Mouse (Mus musculus) erythroblast, embryonic 14.5 days (primary cell): ENCODE results near the gene Chchd1. TPM values are rescaled to one million over a fixed set of nuclear protein-coding genes. Genes with fewer than 3 reads are reported as not detected.
"Not testable (repeated sequence)": the region's sequence is repeated elsewhere in the genome, so short reads cannot be mapped to it uniquely, and the experiment has no call there.

ENCODE experiments used
- H3K27me3 ChIP-seq: 2 replicates; pipeline ENCODE4 v1.6.1; 2012; ENCODE audit warnings: inconsistent platforms; ENCODE audit not compliant: control insufficient read depth
- H3K36me3 ChIP-seq: 2 replicates; pipeline ENCODE4 v1.6.1; 2012; ENCODE audit warnings: mild to moderate bottlenecking, inconsistent platforms; ENCODE audit not compliant: control insufficient read depth
- H3K4me1 ChIP-seq: 2 replicates; pipeline ENCODE4 v1.6.1; 2012; ENCODE audit warnings: inconsistent platforms; ENCODE audit not compliant: control insufficient read depth
- H3K4me3 ChIP-seq: replicated peaks from 2 replicates; pipeline ENCODE3; 2012; ENCODE audit warnings: moderate library complexity, mild to moderate bottlenecking, inconsistent platforms
- H3K9me3 ChIP-seq: 2 replicates; pipeline ENCODE4 v1.6.1; 2012; ENCODE audit warnings: low read length, inconsistent platforms, mixed read lengths; ENCODE audit not compliant: control insufficient read depth
- GATA1 ChIP-seq: IDR thresholded peaks from 2 replicates; pipeline ENCODE4 v1.6.1; 2012; ENCODE audit warnings: low read length, inconsistent platforms, mixed read lengths
- TAL1 ChIP-seq: IDR thresholded peaks from 3 replicates; pipeline ENCODE4 v1.6.1; 2012; ENCODE audit warnings: low read length, inconsistent platforms, mixed read lengths
- polyA plus RNA-seq: library from polyadenylated mRNA; stranded (reverse); fragments of >175 nt; gene quantifications from 2 replicates; pipeline ENCODE4 v1.2.3, GENCODE M21; 2012

Gene Chchd1
- polyA plus RNA-seq, 1 experiment: 0.43 TPM

GRCm38 (mm10) chr14:20695761-20696520 lies 6.9 kb upstream of the Chchd1 start:
- Histone ChIP-seq H3K9me3 (no peaks in the 10 kb centered on the region), H3K36me3 (peaks cover 73% of the 10 kb centered on the region), H3K27me3 (no peaks in the 10 kb centered on the region), H3K4me3 (peak overlapping the region; percentile 95), H3K4me1 (peaks cover 62% of the 10 kb centered on the region)
- no peak for TF ChIP-seq TAL1
- no peak for TF ChIP-seq GATA1

GRCm38 (mm10) chr14:20696986-20697385 lies 5.8 kb upstream of the Chchd1 start:
- no peaks in the 10 kb centered on the region for H3K27me3 ChIP-seq
- H3K4me1 ChIP-seq: peaks cover 72% of the 10 kb centered on the region
- peaks cover 62% of the 10 kb centered on the region for H3K36me3 ChIP-seq
- no peak for TF ChIP-seq GATA1
- no peak for TF ChIP-seq TAL1
- H3K9me3 ChIP-seq: no peaks in the 10 kb centered on the region
- peak overlapping the region; percentile 95 for H3K4me3 ChIP-seq

GRCm38 (mm10) chr14:20698515-20698914 lies 4.3 kb upstream of the Chchd1 start:
- Histone ChIP-seq H3K4me1 (peaks cover 79% of the 10 kb centered on the region), H3K4me3 (no peak overlapping the region), H3K27me3 (no peaks in the 10 kb centered on the region), H3K36me3 (peaks cover 47% of the 10 kb centered on the region), H3K9me3 (no peaks in the 10 kb centered on the region)
- TF ChIP-seq GATA1: no peak
- TF ChIP-seq TAL1: no peak

GRCm38 (mm10) chr14:20700362-20700761 lies 2.4 kb upstream of the Chchd1 start:
- H3K27me3 ChIP-seq: no peaks in the 10 kb centered on the region
- H3K4me1 ChIP-seq: peaks cover 77% of the 10 kb centered on the region
- H3K36me3 ChIP-seq: peaks cover 48% of the 10 kb centered on the region
- H3K4me3 ChIP-seq: no peak overlapping the region
- no peak for TF ChIP-seq GATA1
- no peak for TF ChIP-seq TAL1
- H3K9me3 ChIP-seq: no peaks in the 10 kb centered on the region

- TF ChIP-seq GATA1 (no peak), TAL1 (no peak)
- Histone ChIP-seq H3K4me3 (peak overlapping the region; percentile 70), H3K9me3 (no peaks in the 10 kb centered on the region), H3K4me1 (peaks cover 71% of the 10 kb centered on the region), H3K36me3 (peaks cover 46% of the 10 kb centered on the region), H3K27me3 (no peaks in the 10 kb centered on the region)
Measured at GRCm38 (mm10) chr14:20701554-20701953, 1.3 kb upstream of the Chchd1 start.

GRCm38 (mm10) chr14:20702096-20702740 lies 588 bp upstream of the Chchd1 start:
- Histone ChIP-seq H3K4me1 (peaks cover 71% of the 10 kb centered on the region), H3K27me3 (no peaks in the 10 kb centered on the region), H3K36me3 (peaks cover 45% of the 10 kb centered on the region), H3K4me3 (peak overlapping the region; percentile 70), H3K9me3 (no peaks in the 10 kb centered on the region)
- no peak for TF ChIP-seq GATA1
- no peak for TF ChIP-seq TAL1

- H3K36me3 ChIP-seq: peaks cover 36% of the 10 kb centered on the region
- H3K9me3 ChIP-seq, H3K27me3 ChIP-seq: not testable (repeated sequence)
- peak overlapping the region; percentile 70 for H3K4me3 ChIP-seq
- peaks cover 70% of the 10 kb centered on the region for H3K4me1 ChIP-seq
Measured at GRCm38 (mm10) chr14:20703461-20703860, 655 bp downstream of the Chchd1 start.

- Histone ChIP-seq H3K36me3 (peaks cover 43% of the 10 kb centered on the region), H3K27me3 (no peaks in the 10 kb centered on the region), H3K9me3 (no peaks in the 10 kb centered on the region), H3K4me1 (peaks cover 67% of the 10 kb centered on the region), H3K4me3 (peak within 1 kb of the TSS; percentile 94)
- TF ChIP-seq GATA1 (no peak), TAL1 (no peak)
Measured at GRCm38 (mm10) chr14:20707201-20708190, 4.7 kb downstream of the Chchd1 start, which contains the start of gene Zswim8. TSS of gene Zswim8 (plus strand) at chr14:20707552.
